Mouse (Mus musculus) erythroblast, embryonic 14.5 days (primary cell): Measurements from ENCODE around the gene Pla2g16. TPM values are rescaled to one million over a fixed set of nuclear protein-coding genes. Genes with fewer than 3 reads are reported as not detected.

ENCODE experiments used
- H3K27me3 ChIP-seq: 2 replicates; pipeline ENCODE4 v1.6.1; 2012; ENCODE audit warnings: inconsistent platforms; ENCODE audit not compliant: control insufficient read depth
- H3K36me3 ChIP-seq: 2 replicates; pipeline ENCODE4 v1.6.1; 2012; ENCODE audit warnings: mild to moderate bottlenecking, inconsistent platforms; ENCODE audit not compliant: control insufficient read depth
- H3K4me1 ChIP-seq: 2 replicates; pipeline ENCODE4 v1.6.1; 2012; ENCODE audit warnings: inconsistent platforms; ENCODE audit not compliant: control insufficient read depth
- H3K4me3 ChIP-seq: replicated peaks from 2 replicates; pipeline ENCODE3; 2012; ENCODE audit warnings: moderate library complexity, mild to moderate bottlenecking, inconsistent platforms
- H3K9me3 ChIP-seq: 2 replicates; pipeline ENCODE4 v1.6.1; 2012; ENCODE audit warnings: low read length, inconsistent platforms, mixed read lengths; ENCODE audit not compliant: control insufficient read depth
- GATA1 ChIP-seq: IDR thresholded peaks from 2 replicates; pipeline ENCODE4 v1.6.1; 2012; ENCODE audit warnings: low read length, inconsistent platforms, mixed read lengths
- TAL1 ChIP-seq: IDR thresholded peaks from 3 replicates; pipeline ENCODE4 v1.6.1; 2012; ENCODE audit warnings: low read length, inconsistent platforms, mixed read lengths
- polyA plus RNA-seq: library from polyadenylated mRNA; stranded (reverse); fragments of >175 nt; gene quantifications from 2 replicates; pipeline ENCODE4 v1.2.3, GENCODE M21; 2012

The Pla2g16 gene
- polyA plus RNA-seq, 1 experiment: 6.6 TPM

GRCm38 (mm10) chr19:7581042-7581441, 23.8 kb downstream of the Pla2g16 start:
- TF ChIP-seq GATA1 (no peak), TAL1 (no peak)
- Histone ChIP-seq H3K36me3 (peaks cover 94% of the 10 kb centered on the region), H3K4me3 (no peak overlapping the region), H3K4me1 (no peaks in the 10 kb centered on the region), H3K27me3 (no peaks in the 10 kb centered on the region), H3K9me3 (no peaks in the 10 kb centered on the region)

GRCm38 (mm10) chr19:7583101-7583500, 25.8 kb downstream of the Pla2g16 start:
- H3K27me3 ChIP-seq: no peaks in the 10 kb centered on the region
- H3K4me3 ChIP-seq: no peak overlapping the region
- no peak for TF ChIP-seq TAL1
- no peak for TF ChIP-seq GATA1
- peaks cover 97% of the 10 kb centered on the region for H3K36me3 ChIP-seq
- no peaks in the 10 kb centered on the region for H3K4me1 ChIP-seq
- H3K9me3 ChIP-seq: no peaks in the 10 kb centered on the region

GRCm38 (mm10) chr19:7583599-7583998, 26.3 kb downstream of the Pla2g16 start:
- TF ChIP-seq GATA1: no peak
- no peak for TF ChIP-seq TAL1
- Histone ChIP-seq H3K4me3 (no peak overlapping the region), H3K27me3 (no peaks in the 10 kb centered on the region), H3K9me3 (no peaks in the 10 kb centered on the region), H3K36me3 (peaks cover 97% of the 10 kb centered on the region), H3K4me1 (no peaks in the 10 kb centered on the region)

GRCm38 (mm10) chr19:7585279-7585678, 28.0 kb downstream of the Pla2g16 start:
- Histone ChIP-seq H3K36me3 (peaks cover 84% of the 10 kb centered on the region), H3K27me3 (no peaks in the 10 kb centered on the region), H3K4me1 (no peaks in the 10 kb centered on the region), H3K4me3 (no peak overlapping the region), H3K9me3 (no peaks in the 10 kb centered on the region)
- TF ChIP-seq TAL1: no peak
- no peak for TF ChIP-seq GATA1

GRCm38 (mm10) chr19:7585764-7586163, 28.5 kb downstream of the Pla2g16 start:
- Histone ChIP-seq H3K27me3 (no peaks in the 10 kb centered on the region), H3K9me3 (no peaks in the 10 kb centered on the region), H3K36me3 (peaks cover 79% of the 10 kb centered on the region), H3K4me1 (no peaks in the 10 kb centered on the region), H3K4me3 (no peak overlapping the region)
- TF ChIP-seq TAL1 (no peak), GATA1 (no peak)

GRCm38 (mm10) chr19:7590795-7591194, 33.5 kb downstream of the Pla2g16 start:
- peaks cover 31% of the 10 kb centered on the region for H3K36me3 ChIP-seq
- no peaks in the 10 kb centered on the region for H3K9me3 ChIP-seq
- no peaks in the 10 kb centered on the region for H3K27me3 ChIP-seq
- H3K4me1 ChIP-seq: no peaks in the 10 kb centered on the region; the same call in 1 of the 2 replicates
- no peak overlapping the region for H3K4me3 ChIP-seq
- TF ChIP-seq GATA1: no peak
- TF ChIP-seq TAL1: no peak

GRCm38 (mm10) chr19:7592018-7592417, 34.8 kb downstream of the Pla2g16 start:
- H3K4me3 ChIP-seq: no peak overlapping the region
- no peaks in the 10 kb centered on the region for H3K27me3 ChIP-seq
- H3K9me3 ChIP-seq: no peaks in the 10 kb centered on the region
- no peaks in the 10 kb centered on the region; the same call in 1 of the 2 replicates for H3K4me1 ChIP-seq
- H3K36me3 ChIP-seq: peaks cover 20% of the 10 kb centered on the region
- no peak for TF ChIP-seq GATA1
- TF ChIP-seq TAL1: no peak

- no peak overlapping the region for H3K4me3 ChIP-seq
- no peaks in the 10 kb centered on the region for H3K9me3 ChIP-seq
- H3K36me3 ChIP-seq: no peaks in the 10 kb centered on the region
These were observed 38.3 kb downstream of the Pla2g16 start for GRCm38 (mm10) chr19:7595534-7595933.

GRCm38 (mm10) chr19:7598481-7598880, 41.2 kb downstream of the Pla2g16 start:
- no peak for TF ChIP-seq TAL1
- no peak for TF ChIP-seq GATA1
- no peaks in the 10 kb centered on the region; the same call in 1 of the 2 replicates for H3K27me3 ChIP-seq
- no peak overlapping the region for H3K4me3 ChIP-seq
- no peaks in the 10 kb centered on the region for H3K36me3 ChIP-seq
- no peaks in the 10 kb centered on the region; the same call in 1 of the 2 replicates for H3K4me1 ChIP-seq
- H3K9me3 ChIP-seq: no peaks in the 10 kb centered on the region

More at GRCm38 (mm10) chr19:7595534-7595933, 38.3 kb downstream of the Pla2g16 start:
- Histone ChIP-seq H3K4me1 (no peaks in the 10 kb centered on the region; the same call in 1 of the 2 replicates), H3K27me3 (no peaks in the 10 kb centered on the region; the same call in 1 of the 2 replicates)
- TF ChIP-seq GATA1: no peak
- no peak for TF ChIP-seq TAL1

GRCm38 (mm10) chr19:7601551-7601950, 44.3 kb downstream of the Pla2g16 start:
- H3K27me3 ChIP-seq: peaks cover 6% of the 10 kb centered on the region
- H3K9me3 ChIP-seq: no peaks in the 10 kb centered on the region
- peaks cover 2% of the 10 kb centered on the region; the same call in 1 of the 2 replicates for H3K4me1 ChIP-seq
- no peak overlapping the region for H3K4me3 ChIP-seq
- no peaks in the 10 kb centered on the region for H3K36me3 ChIP-seq
- TF ChIP-seq TAL1: no peak
- no peak for TF ChIP-seq GATA1
